Mouse (Mus musculus) stomach, postnatal 0 days (tissue): ENCODE results near the gene Hsfy2.

Experiments used
- CTCF ChIP-seq: IDR thresholded peaks from 2 replicates; pipeline ENCODE4 v1.5.1; 2016; ENCODE audit warnings: antibody characterized with exemption, low read depth, mild to moderate bottlenecking, moderate library complexity
- EP300 ChIP-seq: optimal IDR thresholded peaks from 2 replicates; pipeline ENCODE3; 2016; ENCODE audit warnings: antibody characterized with exemption

GRCm38 (mm10) chr1:56637335-56637734 lies at the start of gene Hsfy2:
- TF ChIP-seq CTCF (no peak), EP300 (no peak)
